Mouse (Mus musculus): ENCODE measurements around the gene Sbk3. TPM values are rescaled to one million over a fixed set of nuclear protein-coding genes. Genes with fewer than 3 reads are reported as not detected.

The Sbk3 gene
- polyA plus RNA-seq, 1 experiment from 2014 or later: not detected

GRCm38 (mm10) chr7:4933103-4933502 is 37.9 kb downstream of the Sbk3 start:
- H3K36me3 ChIP-seq (ENCODE audit: control insufficient read depth, insufficient read depth, low read length): no peaks in the 10 kb centered on the region
- 0 out of 2 replicates have a peak, but pooled peaks cover 2% of the 10 kb centered on the region for H3K9me3 ChIP-seq (ENCODE audit: control insufficient read depth, low read length)
- WGBS: 64% methylated on average over 12 of the region's 12 CpGs

GRCm38 (mm10) chr7:4928323-4928722 is 42.6 kb downstream of the Sbk3 start:
- peaks cover 19% of the 10 kb centered on the region for H3K4me1 ChIP-seq (replicated peaks; ENCODE audit: control insufficient read depth, insufficient read depth, low read length)
- ATAC-seq (ENCODE audit: low FRiP score): no peak
- no peaks in the 10 kb centered on the region for H3K36me3 ChIP-seq (ENCODE audit: control insufficient read depth, insufficient read depth, low read length)
- 64% methylated on average over 17 of the region's 17 CpGs for WGBS
- no peak overlapping the region for H3K4me2 ChIP-seq (replicated peaks; ENCODE audit: low read depth, low read length)
- H3K4me3 ChIP-seq (ENCODE audit: low read depth, low read length): no peak overlapping the region
- H3K9ac ChIP-seq (ENCODE audit: low read depth, low read length): no peak overlapping the region
- no peak overlapping the region for H3K27ac ChIP-seq (ENCODE audit: low read depth, low read length)
- H3K27me3 ChIP-seq (ENCODE audit: control insufficient read depth, insufficient read depth, low read length): no peaks in the 10 kb centered on the region
- no peak for DNase-seq (ENCODE audit: low spot score)
- no peaks in the 10 kb centered on the region for H3K9me3 ChIP-seq (ENCODE audit: control insufficient read depth, low read length)

More at GRCm38 (mm10) chr7:4933103-4933502, 37.9 kb downstream of the Sbk3 start:
- no peaks in the 10 kb centered on the region for H3K4me1 ChIP-seq (replicated peaks; ENCODE audit: control insufficient read depth, insufficient read depth, low read length)
- no peak overlapping the region for H3K27ac ChIP-seq (ENCODE audit: low read depth, low read length)
- H3K4me2 ChIP-seq (replicated peaks; ENCODE audit: low read depth, low read length): no peak overlapping the region
- H3K9ac ChIP-seq (ENCODE audit: low read depth, low read length): no peak overlapping the region
- no peak overlapping the region for H3K4me3 ChIP-seq (ENCODE audit: low read depth, low read length)
- no peaks in the 10 kb centered on the region for H3K27me3 ChIP-seq (ENCODE audit: control insufficient read depth, insufficient read depth, low read length)
- ATAC-seq (ENCODE audit: low FRiP score) (no peak), DNase-seq (ENCODE audit: low spot score) (no peak)

- 60% methylated on average over 8 of the region's 8 CpGs for WGBS
- H3K9ac ChIP-seq (ENCODE audit: low read depth, low read length): no peak overlapping the region
These were observed 43.3 kb downstream of the Sbk3 start for GRCm38 (mm10) chr7:4927711-4928110.

GRCm38 (mm10) chr7:4926849-4927248 is 44.1 kb downstream of the Sbk3 start:
- ATAC-seq (ENCODE audit: low FRiP score): no peak
- 68% methylated on average over 16 of the region's 16 CpGs for WGBS
- H3K4me1 ChIP-seq (replicated peaks; ENCODE audit: control insufficient read depth, insufficient read depth, low read length): peaks cover 27% of the 10 kb centered on the region
- no peak overlapping the region for H3K4me2 ChIP-seq (replicated peaks; ENCODE audit: low read depth, low read length)
- H3K4me3 ChIP-seq (ENCODE audit: low read depth, low read length): no peak overlapping the region
- H3K27me3 ChIP-seq (ENCODE audit: control insufficient read depth, insufficient read depth, low read length): no peaks in the 10 kb centered on the region
- no peaks in the 10 kb centered on the region for H3K36me3 ChIP-seq (ENCODE audit: control insufficient read depth, insufficient read depth, low read length)
- 0 out of 2 replicates have a peak overlapping the region, but pooled peaks have one; percentile 5 for H3K9ac ChIP-seq (ENCODE audit: low read depth, low read length)
- no peak overlapping the region for H3K27ac ChIP-seq (ENCODE audit: low read depth, low read length)
- no peaks in the 10 kb centered on the region for H3K9me3 ChIP-seq (ENCODE audit: control insufficient read depth, low read length)
- DNase-seq (ENCODE audit: low spot score): no peak

More at GRCm38 (mm10) chr7:4927711-4928110, 43.3 kb downstream of the Sbk3 start:
- H3K27ac ChIP-seq (ENCODE audit: low read depth, low read length): no peak overlapping the region
- DNase-seq (ENCODE audit: low spot score) (no peak), ATAC-seq (ENCODE audit: low FRiP score) (no peak)
- no peak overlapping the region for H3K4me3 ChIP-seq (ENCODE audit: low read depth, low read length)
- no peaks in the 10 kb centered on the region for H3K36me3 ChIP-seq (ENCODE audit: control insufficient read depth, insufficient read depth, low read length)
- no peaks in the 10 kb centered on the region for H3K9me3 ChIP-seq (ENCODE audit: control insufficient read depth, low read length)
- H3K4me1 ChIP-seq (replicated peaks; ENCODE audit: control insufficient read depth, insufficient read depth, low read length): peaks cover 23% of the 10 kb centered on the region
- H3K27me3 ChIP-seq (ENCODE audit: control insufficient read depth, insufficient read depth, low read length): no peaks in the 10 kb centered on the region
- no peak overlapping the region for H3K4me2 ChIP-seq (replicated peaks; ENCODE audit: low read depth, low read length)

GRCm38 (mm10) chr7:4925441-4926381 is 45.3 kb downstream of the Sbk3 start, which contains the start of gene Ssc5d:
TSS of gene Ssc5d (plus strand) at chr7:4925785.
- Histone ChIP-seq H3K9me3 (ENCODE audit: control insufficient read depth, low read length) (no peaks in the 10 kb centered on the region), H3K4me3 (ENCODE audit: low read depth, low read length) (no peak within 1 kb of the TSS), H3K27ac (ENCODE audit: low read depth, low read length) (peak within 1 kb of the TSS; percentile 93), H3K4me1 (replicated peaks; ENCODE audit: control insufficient read depth, insufficient read depth, low read length) (peaks cover 29% of the 10 kb centered on the region), H3K27me3 (ENCODE audit: control insufficient read depth, insufficient read depth, low read length) (no peaks in the 10 kb centered on the region), H3K4me2 (replicated peaks; ENCODE audit: low read depth, low read length) (peak within 1 kb of the TSS; percentile 14; the same call in 1 of the 2 replicates), H3K9ac (ENCODE audit: low read depth, low read length) (peak within 1 kb of the TSS; percentile 42), H3K36me3 (ENCODE audit: control insufficient read depth, insufficient read depth, low read length) (no peaks in the 10 kb centered on the region)
- ATAC-seq (ENCODE audit: low FRiP score) (peak; percentile 34), DNase-seq (ENCODE audit: low spot score) (peak; percentile 49)
- WGBS: 7% methylated on average over 5 of the region's 6 CpGs

- DNase-seq (ENCODE audit: low spot score): peak; percentile 41
- peak overlapping the region; percentile 93 for H3K27ac ChIP-seq (ENCODE audit: low read depth, low read length)
- 8% methylated on average over 3 of the region's 4 CpGs for WGBS
- H3K4me3 ChIP-seq (ENCODE audit: low read depth, low read length): no peak overlapping the region
- ATAC-seq (ENCODE audit: low FRiP score): no peak
- H3K27me3 ChIP-seq (ENCODE audit: control insufficient read depth, insufficient read depth, low read length): no peaks in the 10 kb centered on the region
- H3K4me2 ChIP-seq (replicated peaks; ENCODE audit: low read depth, low read length): 0 out of 2 replicates have a peak overlapping the region, but pooled peaks have one; percentile 0
- 0 out of 2 replicates have a peak overlapping the region, but pooled peaks have one; percentile 42 for H3K9ac ChIP-seq (ENCODE audit: low read depth, low read length)
- no peaks in the 10 kb centered on the region for H3K36me3 ChIP-seq (ENCODE audit: control insufficient read depth, insufficient read depth, low read length)
- H3K9me3 ChIP-seq (ENCODE audit: control insufficient read depth, low read length): no peaks in the 10 kb centered on the region
- H3K4me1 ChIP-seq (replicated peaks; ENCODE audit: control insufficient read depth, insufficient read depth, low read length): peaks cover 29% of the 10 kb centered on the region
These were observed 46.1 kb downstream of the Sbk3 start for GRCm38 (mm10) chr7:4924891-4925301.

GRCm38 (mm10) chr7:4924483-4924882 is 46.5 kb downstream of the Sbk3 start:
- Histone ChIP-seq H3K36me3 (ENCODE audit: control insufficient read depth, insufficient read depth, low read length) (no peaks in the 10 kb centered on the region), H3K9ac (ENCODE audit: low read depth, low read length) (peak overlapping the region; percentile 55; the same call in 1 of the 2 replicates), H3K4me3 (ENCODE audit: low read depth, low read length) (peak overlapping the region; percentile 34; the same call in 1 of the 2 replicates), H3K9me3 (ENCODE audit: control insufficient read depth, low read length) (no peaks in the 10 kb centered on the region), H3K27me3 (ENCODE audit: control insufficient read depth, insufficient read depth, low read length) (no peaks in the 10 kb centered on the region), H3K4me2 (replicated peaks; ENCODE audit: low read depth, low read length) (peak overlapping the region; percentile 84; the same call in 1 of the 2 replicates), H3K4me1 (replicated peaks; ENCODE audit: control insufficient read depth, insufficient read depth, low read length) (peaks cover 29% of the 10 kb centered on the region), H3K27ac (ENCODE audit: low read depth, low read length) (peak overlapping the region; percentile 93)
- DNase-seq (ENCODE audit: low spot score) (no peak), ATAC-seq (ENCODE audit: low FRiP score) (no peak)
- 9% methylated on average over 4 of the region's 4 CpGs for WGBS

- ATAC-seq (ENCODE audit: low FRiP score): no peak
- Histone ChIP-seq H3K4me2 (replicated peaks; ENCODE audit: low read depth, low read length) (peak overlapping the region; percentile 84), H3K27me3 (ENCODE audit: control insufficient read depth, insufficient read depth, low read length) (no peaks in the 10 kb centered on the region), H3K4me3 (ENCODE audit: low read depth, low read length) (peak overlapping the region; percentile 34), H3K9me3 (ENCODE audit: control insufficient read depth, low read length) (no peaks in the 10 kb centered on the region), H3K36me3 (ENCODE audit: control insufficient read depth, insufficient read depth, low read length) (0 out of 2 replicates have a peak, but pooled peaks cover 3% of the 10 kb centered on the region), H3K27ac (ENCODE audit: low read depth, low read length) (peak overlapping the region; percentile 93), H3K4me1 (replicated peaks; ENCODE audit: control insufficient read depth, insufficient read depth, low read length) (peaks cover 29% of the 10 kb centered on the region), H3K9ac (ENCODE audit: low read depth, low read length) (peak overlapping the region; percentile 55)
- peak; percentile 63 for DNase-seq (ENCODE audit: low spot score)
- 6% methylated on average over 37 of the region's 37 CpGs for WGBS
These were observed 47.2 kb downstream of the Sbk3 start for GRCm38 (mm10) chr7:4923586-4924364.

Data from hindbrain, embryonic 11.5 days (tissue).